14 mouse cellular contexts compared by ENCODE assay signal in genomic region chr3:108997762-108998161, GRCm38 (mm10). TPM values are rescaled to one million over a fixed set of nuclear protein-coding genes. Genes with fewer than 3 reads are reported as not detected.
DNase-seq lines count a peak whose midpoint lies in the region; ATAC-seq lines count a peak whose summit lies in the region.
"Had no signal": no experiment of that assay in that cellular context is flagged by ENCODE, and none has a peak within 500 bp of the region (broad histone marks: within the 10 kb centered on the region; RNA-seq: fewer than 3 reads in every experiment).

No protein-coding gene starts in this region.

- WGBS in heart, embryonic 16.5 days: 44% methylated on average over 4 of the region's 4 CpGs
- 20% methylated on average over 4 of the region's 4 CpGs for WGBS in liver, embryonic 16.5 days (ENCODE audit: insufficient replicate concordance)

- no peaks in the 10 kb centered on the region for H3K9me3 ChIP-seq in heart, embryonic 16.5 days (replicated peaks; ENCODE audit: control insufficient read depth, low read length)
- no peaks in the 10 kb centered on the region for H3K9me3 ChIP-seq in liver, embryonic 16.5 days (replicated peaks; ENCODE audit: control insufficient read depth, low read length)
- H3K9me3 ChIP-seq: midbrain, embryonic 12.5 days; neural tube, embryonic 12.5 days had no signal

- no peak overlapping the region for H3K9ac ChIP-seq in heart, embryonic 16.5 days (ENCODE audit: low read length)
- no peak overlapping the region for H3K9ac ChIP-seq in liver, embryonic 16.5 days (ENCODE audit: low read depth, low read length)
- H3K9ac ChIP-seq: forebrain, postnatal 0 days; midbrain, embryonic 12.5 days; neural tube, embryonic 12.5 days had no signal

- no peak; the same call in 1 of the 2 replicates for ATAC-seq in heart, embryonic 16.5 days (replicated peaks; ENCODE audit: extremely low read depth, insufficient read depth, low FRiP score)
- ATAC-seq in erythroblast, adult 5-6 weeks (replicated peaks; ENCODE audit: low FRiP score, poor library complexity, severe bottlenecking): peak; percentile 80
- peak; percentile 67 for ATAC-seq in liver, embryonic 16.5 days (ENCODE audit: low read depth)
- ATAC-seq in neutrophil, adult 5-6 weeks (ENCODE audit: extremely low read depth, insufficient number of reproducible peaks, low FRiP score, poor library complexity, severe bottlenecking): 0 out of 2 replicates have a peak, but pooled peaks have one; percentile 27
- ATAC-seq: forebrain, postnatal 0 days had no signal

- H3K36me3 ChIP-seq in heart, embryonic 16.5 days (ENCODE audit: control insufficient read depth, insufficient read depth): peaks cover 5% of the 10 kb centered on the region; the same call in 1 of the 2 replicates
- H3K36me3 ChIP-seq in liver, embryonic 16.5 days (ENCODE audit: control insufficient read depth, insufficient read depth): no peaks in the 10 kb centered on the region

- H3K4me3 ChIP-seq in heart, embryonic 16.5 days (ENCODE audit: low read length): no peak overlapping the region
- H3K4me3 ChIP-seq in liver, embryonic 16.5 days (ENCODE audit: low read depth, low read length): peak overlapping the region; percentile 25
- H3K4me3 ChIP-seq: midbrain, embryonic 12.5 days; neural tube, embryonic 12.5 days had no signal

- no peak overlapping the region for H3K27ac ChIP-seq in heart, embryonic 16.5 days (ENCODE audit: low read length)
- no peak overlapping the region for H3K27ac ChIP-seq in liver, embryonic 16.5 days (ENCODE audit: low read length)
- H3K27ac ChIP-seq: midbrain, embryonic 12.5 days; neural tube, embryonic 12.5 days had no signal

- DNase-seq in heart, adult 8-10 months (ENCODE audit: low spot score): no peak
- DNase-seq in cerebellum, postnatal 4 days (ENCODE audit: low spot score in 2 of 2): no peak
- DNase-seq in layer of hippocampus, adult 9-11 months: no peak
- DNase-seq: forebrain, postnatal 0 days; left cerebral cortex, postnatal 4 days had no signal

- no peaks in the 10 kb centered on the region for H3K27me3 ChIP-seq in heart, embryonic 16.5 days (ENCODE audit: control insufficient read depth, insufficient read depth, low read length)
- no peaks in the 10 kb centered on the region for H3K27me3 ChIP-seq in liver, embryonic 16.5 days (ENCODE audit: control insufficient read depth, insufficient read depth, low read depth, low read length)
- H3K27me3 ChIP-seq: midbrain, embryonic 12.5 days; neural tube, embryonic 12.5 days had no signal

- H3K4me1 ChIP-seq in heart, embryonic 16.5 days (ENCODE audit: control insufficient read depth, insufficient read depth, low read length): peaks cover 2% of the 10 kb centered on the region; the same call in 1 of the 2 replicates
- peaks cover 4% of the 10 kb centered on the region for H3K4me1 ChIP-seq in liver, embryonic 16.5 days (ENCODE audit: control insufficient read depth, low read depth, low read length)
- H3K4me1 ChIP-seq: midbrain, embryonic 12.5 days; neural tube, embryonic 12.5 days had no signal

- H3K4me2 ChIP-seq in heart, embryonic 16.5 days (ENCODE audit: low read depth, low read length): peak overlapping the region; percentile 4; the same call in 1 of the 2 replicates
- peak overlapping the region; percentile 47 for H3K4me2 ChIP-seq in liver, embryonic 16.5 days (ENCODE audit: low read depth, low read length)
- H3K4me2 ChIP-seq: midbrain, embryonic 12.5 days; neural tube, embryonic 12.5 days had no signal

RNA-seq across cellular contexts. Expression of gene Fam102b, which starts 29.6 kb away (rescaled TPM):
- 3.6 and 3.7 TPM in 2 replicates for polyA plus RNA-seq in heart, embryonic 16.5 days (2015; fragmentation: Nextera tagmentation; extraction: Ambion mirVana)
- 10 to 100 TPM in 3 of 4 experiments, 1 to 10 TPM in 1; 8.0 to 11.7 (median 11.0) TPM for total RNA-seq in heart, adult 8-10 months (2022)
- 6.3 and 10.2 TPM in 2 replicates for total RNA-seq in erythroblast, adult 5-6 weeks (2015; ENCODE audit: low replicate concordance)
- total RNA-seq in erythroblast, adult 5-6 weeks (2017; ENCODE audit: low replicate concordance): 6.3 and 6.5 TPM in 2 replicates
- 0.82 and 0.92 TPM in 2 replicates for polyA plus RNA-seq in liver, embryonic 16.5 days (2015; fragmentation: Nextera tagmentation; extraction: Ambion mirVana)
- total RNA-seq in neutrophil, adult 5-6 weeks (2017): 19.4 and 22.7 TPM in 2 replicates

RNA-seq across cellular contexts. Expression of gene Gm9857, which starts 57.5 kb away (rescaled TPM):
- not detected in 2 replicates for polyA plus RNA-seq in heart, embryonic 16.5 days (2015; fragmentation: Nextera tagmentation; extraction: Ambion mirVana)
- total RNA-seq in heart, adult 8-10 months (2022): not detected
- total RNA-seq in erythroblast, adult 5-6 weeks (2015; ENCODE audit: low replicate concordance): not detected in 2 replicates
- total RNA-seq in erythroblast, adult 5-6 weeks (2017; ENCODE audit: low replicate concordance): not detected in 2 replicates
- polyA plus RNA-seq in liver, embryonic 16.5 days (2015; fragmentation: Nextera tagmentation; extraction: Ambion mirVana): not detected in 2 replicates
- total RNA-seq in neutrophil, adult 5-6 weeks (2017): not detected in 2 replicates
- total RNA-seq: forebrain, postnatal 0 days; layer of hippocampus, adult 8-10 months had no signal
- polyA plus RNA-seq: embryonic facial prominence, embryonic 11.5 days; forebrain, postnatal 0 days; intestine, embryonic 14.5 days; midbrain, embryonic 12.5 days; neural tube, embryonic 12.5 days had no signal

RNA-seq across cellular contexts. Expression of gene Henmt1, which starts 58.1 kb away (rescaled TPM):
- 0.22 and 0.39 TPM in 2 replicates for polyA plus RNA-seq in heart, embryonic 16.5 days (2015; fragmentation: Nextera tagmentation; extraction: Ambion mirVana)
- total RNA-seq in heart, adult 8-10 months (2022): not detected
- not detected in 2 replicates for total RNA-seq in erythroblast, adult 5-6 weeks (2015; ENCODE audit: low replicate concordance)
- not detected in 2 replicates for total RNA-seq in erythroblast, adult 5-6 weeks (2017; ENCODE audit: low replicate concordance)
- not detected in 2 replicates for polyA plus RNA-seq in liver, embryonic 16.5 days (2015; fragmentation: Nextera tagmentation; extraction: Ambion mirVana)
- 0.37 TPM in 1 of 2 replicates, not detected in the other for total RNA-seq in neutrophil, adult 5-6 weeks (2017)
